Mouse (Mus musculus) lung, embryonic 15.5 days (tissue): ENCODE data around the gene Pmm1. TPM values are rescaled to one million over a fixed set of nuclear protein-coding genes. Genes with fewer than 3 reads are reported as not detected.
"Not testable (repeated sequence)": the region's sequence is repeated elsewhere in the genome, so short reads cannot be mapped to it uniquely, and the experiment has no call there.

ENCODE experiments used
- ATAC-seq: fragments of 200-750 bp; cut with Nextera tagmentation; 2 replicates; pipeline ENCODE4 v1.8.0; 2017; ENCODE audit warnings: moderate number of reproducible peaks, borderline replicate concordance; ENCODE audit not compliant: low FRiP score, low TSS enrichment; ENCODE audit errors: extremely low read depth
- H3K27ac ChIP-seq: fragments of 300-500 bp; sonication (generic); 2 replicates; pipeline ENCODE4 v1.5.1; 2015; ENCODE audit warnings: moderate library complexity, mild to moderate bottlenecking, inconsistent platforms
- H3K27me3 ChIP-seq: fragments of 300-500 bp; sonication (generic); 2 replicates; pipeline ENCODE4 v1.6.1; 2015; ENCODE audit warnings: inconsistent platforms
- H3K36me3 ChIP-seq: fragments of 300-500 bp; sonication (generic); 2 replicates; pipeline ENCODE4 v1.6.1; 2015; ENCODE audit warnings: inconsistent platforms
- H3K4me1 ChIP-seq: fragments of 300-500 bp; sonication (generic); 2 replicates; pipeline ENCODE4 v1.6.1; 2015; ENCODE audit warnings: inconsistent platforms
- H3K4me2 ChIP-seq: fragments of 300-500 bp; sonication (generic); 2 replicates; pipeline ENCODE4 v1.6.1; 2015; ENCODE audit warnings: inconsistent platforms, mild to moderate bottlenecking, moderate library complexity
- H3K4me3 ChIP-seq: fragments of 300-500 bp; sonication (generic); 2 replicates; pipeline ENCODE4 v1.5.1; 2015; ENCODE audit warnings: mild to moderate bottlenecking, inconsistent platforms
- H3K9ac ChIP-seq: fragments of 300-500 bp; sonication (generic); 2 replicates; pipeline ENCODE4 v1.6.1; 2015; ENCODE audit warnings: inconsistent platforms
- H3K9me3 ChIP-seq: fragments of 300-500 bp; sonication (generic); 2 replicates; pipeline ENCODE4 v1.6.1; 2016; ENCODE audit warnings: inconsistent platforms
- WGBS: fragments of 180-500 bp; shearing (Covaris S2); methylation state at CpG from one replicate; pipeline ENCODE4 v1.1.7; 2015; 5-methylcytosine and 5-hydroxymethylcytosine counted together
- polyA plus RNA-seq: library from polyadenylated mRNA; unstranded; fragments of >200 nt; fragmentation: Nextera tagmentation; extraction: Ambion mirVana; gene quantifications from 2 replicates; pipeline ENCODE4 v1.2.1, GENCODE M21; 2015

Gene Pmm1
- polyA plus RNA-seq, 1 experiment from 2014 or later, result 37.1 TPM

- Histone ChIP-seq H3K36me3 (peaks cover 18% of the 10 kb centered on the region; the same call in 1 of the 2 replicates), H3K4me1 (peaks cover 15% of the 10 kb centered on the region), H3K9me3 (no peaks in the 10 kb centered on the region), H3K27me3 (no peaks in the 10 kb centered on the region), H3K4me3 (no peak overlapping the region), H3K4me2 (no peak overlapping the region), H3K9ac (no peak overlapping the region), H3K27ac (no peak overlapping the region)
- no peak for ATAC-seq
- WGBS, result 66% methylated on average over 5 of the region's 5 CpGs
These were observed 39.5 kb downstream of the Pmm1 start for GRCm38 (mm10) chr15:81921255-81921654.

- 75% methylated on average over 10 of the region's 10 CpGs for WGBS
- no peak for ATAC-seq
- peaks cover 23% of the 10 kb centered on the region for H3K36me3 ChIP-seq
- H3K4me3 ChIP-seq, result no peak overlapping the region
- H3K9me3 ChIP-seq, result no peaks in the 10 kb centered on the region
- H3K27me3 ChIP-seq, result no peaks in the 10 kb centered on the region
- no peak overlapping the region for H3K4me2 ChIP-seq
- H3K4me1 ChIP-seq, result peaks cover 15% of the 10 kb centered on the region
- H3K27ac ChIP-seq, result no peak overlapping the region
- H3K9ac ChIP-seq, result no peak overlapping the region
These were observed 40.0 kb downstream of the Pmm1 start for GRCm38 (mm10) chr15:81920546-81921217.

GRCm38 (mm10) chr15:81919062-81919461 is 41.7 kb downstream of the Pmm1 start:
- no peak overlapping the region for H3K4me2 ChIP-seq
- H3K36me3 ChIP-seq, result peaks cover 40% of the 10 kb centered on the region
- no peak overlapping the region for H3K27ac ChIP-seq
- ATAC-seq, result no peak
- H3K27me3 ChIP-seq, result no peaks in the 10 kb centered on the region
- 0 out of 2 replicates have a peak, but pooled peaks cover 1% of the 10 kb centered on the region for H3K4me1 ChIP-seq
- no peak overlapping the region for H3K4me3 ChIP-seq
- no peak overlapping the region for H3K9ac ChIP-seq
- no peaks in the 10 kb centered on the region for H3K9me3 ChIP-seq
- WGBS, result 72% methylated on average over 5 of the region's 5 CpGs

GRCm38 (mm10) chr15:81917621-81918463 is 42.9 kb downstream of the Pmm1 start:
- Histone ChIP-seq H3K9ac (no peak overlapping the region), H3K9me3 (no peaks in the 10 kb centered on the region), H3K27me3 (no peaks in the 10 kb centered on the region), H3K4me1 (no peaks in the 10 kb centered on the region), H3K36me3 (peaks cover 51% of the 10 kb centered on the region), H3K27ac (no peak overlapping the region), H3K4me2 (no peak overlapping the region), H3K4me3 (no peak overlapping the region)
- WGBS, result 40% methylated on average over 6 of the region's 6 CpGs
- no peak for ATAC-seq

- Histone ChIP-seq H3K4me3 (no peak overlapping the region), H3K9ac (no peak overlapping the region), H3K9me3 (no peaks in the 10 kb centered on the region), H3K4me2 (no peak overlapping the region), H3K27ac (no peak overlapping the region), H3K4me1 (no peaks in the 10 kb centered on the region), H3K27me3 (no peaks in the 10 kb centered on the region), H3K36me3 (peaks cover 54% of the 10 kb centered on the region)
- WGBS, result 81% methylated on average over 12 of the region's 12 CpGs
- no peak for ATAC-seq
These were observed 43.5 kb downstream of the Pmm1 start for GRCm38 (mm10) chr15:81917201-81917600.

GRCm38 (mm10) chr15:81915663-81916062 is 45.1 kb downstream of the Pmm1 start:
- peaks cover 64% of the 10 kb centered on the region for H3K36me3 ChIP-seq
- H3K27me3 ChIP-seq, result no peaks in the 10 kb centered on the region
- no peak overlapping the region for H3K9ac ChIP-seq
- H3K4me1 ChIP-seq, result no peaks in the 10 kb centered on the region
- no peak for ATAC-seq
- no peak overlapping the region for H3K4me3 ChIP-seq
- H3K4me2 ChIP-seq, result no peak overlapping the region
- no peak overlapping the region for H3K27ac ChIP-seq
- H3K9me3 ChIP-seq, result no peaks in the 10 kb centered on the region
- 71% methylated on average over 5 of the region's 5 CpGs for WGBS

- ATAC-seq, result no peak
- no peaks in the 10 kb centered on the region for H3K27me3 ChIP-seq
- peaks cover 74% of the 10 kb centered on the region for H3K36me3 ChIP-seq
- H3K9ac ChIP-seq, result no peak overlapping the region
- whole genome bisulfite sequencing, result 79% methylated on average over 5 of the region's 5 CpGs
- H3K4me1 ChIP-seq, result no peaks in the 10 kb centered on the region
- H3K9me3 ChIP-seq, result no peaks in the 10 kb centered on the region
- no peak overlapping the region for H3K4me3 ChIP-seq
- H3K4me2 ChIP-seq, result no peak overlapping the region
- no peak overlapping the region for H3K27ac ChIP-seq
These were observed 46.1 kb downstream of the Pmm1 start for GRCm38 (mm10) chr15:81914668-81915067.

GRCm38 (mm10) chr15:81912498-81912897 is 48.2 kb downstream of the Pmm1 start:
- Histone ChIP-seq H3K4me3 (no peak overlapping the region), H3K4me1 (no peaks in the 10 kb centered on the region), H3K27me3 (no peaks in the 10 kb centered on the region), H3K9me3 (no peaks in the 10 kb centered on the region), H3K36me3 (peaks cover 93% of the 10 kb centered on the region), H3K9ac (no peak overlapping the region), H3K27ac (no peak overlapping the region), H3K4me2 (no peak overlapping the region)
- 74% methylated on average over 2 of the region's 2 CpGs for WGBS
- no peak for ATAC-seq

GRCm38 (mm10) chr15:81908767-81909166 is 52.0 kb downstream of the Pmm1 start:
- not testable (repeated sequence) for H3K27me3 ChIP-seq, H3K27ac ChIP-seq, H3K4me1 ChIP-seq, ATAC-seq, H3K4me2 ChIP-seq, H3K4me3 ChIP-seq, H3K9me3 ChIP-seq, H3K9ac ChIP-seq
- H3K36me3 ChIP-seq, result peaks cover 86% of the 10 kb centered on the region
- 88% methylated on average over 4 of the region's 4 CpGs for WGBS

- Histone ChIP-seq H3K4me3 (no peak overlapping the region), H3K27me3 (no peaks in the 10 kb centered on the region), H3K9me3 (no peaks in the 10 kb centered on the region), H3K27ac (no peak overlapping the region), H3K9ac (no peak overlapping the region), H3K36me3 (peaks cover 85% of the 10 kb centered on the region), H3K4me2 (no peak overlapping the region), H3K4me1 (no peaks in the 10 kb centered on the region)
- 71% methylated on average over 8 of the region's 8 CpGs for WGBS
- no peak for ATAC-seq
These were observed 52.8 kb downstream of the Pmm1 start for GRCm38 (mm10) chr15:81907953-81908352.

- no peak overlapping the region for H3K9ac ChIP-seq
- H3K4me3 ChIP-seq, result no peak overlapping the region
- no peak overlapping the region for H3K4me2 ChIP-seq
- no peaks in the 10 kb centered on the region for H3K9me3 ChIP-seq
- H3K27me3 ChIP-seq, result no peaks in the 10 kb centered on the region
- peaks cover 77% of the 10 kb centered on the region for H3K36me3 ChIP-seq
- H3K27ac ChIP-seq, result no peak overlapping the region
- 37% methylated on average over 2 of the region's 2 CpGs for WGBS
- no peak for ATAC-seq
- H3K4me1 ChIP-seq, result no peaks in the 10 kb centered on the region
These were observed 55.8 kb downstream of the Pmm1 start for GRCm38 (mm10) chr15:81904939-81905338.
